Mouse (Mus musculus) embryonic fibroblast, embryonic 13.5 days (primary cell): ENCODE measurements around the gene Samd8.

Experiments
- CTCF ChIP-seq: IDR thresholded peaks from 2 replicates; pipeline ENCODE4 v1.5.1; 2011; ENCODE audit warnings: mild to moderate bottlenecking, control low read depth, low read length, moderate library complexity, borderline replicate concordance; ENCODE audit not compliant: insufficient read depth
- POLR2A ChIP-seq: IDR thresholded peaks from 2 replicates; pipeline ENCODE4 v1.6.1; 2011; ENCODE audit warnings: low read depth, mild to moderate bottlenecking, control low read depth, low read length, moderate library complexity

DNA sequence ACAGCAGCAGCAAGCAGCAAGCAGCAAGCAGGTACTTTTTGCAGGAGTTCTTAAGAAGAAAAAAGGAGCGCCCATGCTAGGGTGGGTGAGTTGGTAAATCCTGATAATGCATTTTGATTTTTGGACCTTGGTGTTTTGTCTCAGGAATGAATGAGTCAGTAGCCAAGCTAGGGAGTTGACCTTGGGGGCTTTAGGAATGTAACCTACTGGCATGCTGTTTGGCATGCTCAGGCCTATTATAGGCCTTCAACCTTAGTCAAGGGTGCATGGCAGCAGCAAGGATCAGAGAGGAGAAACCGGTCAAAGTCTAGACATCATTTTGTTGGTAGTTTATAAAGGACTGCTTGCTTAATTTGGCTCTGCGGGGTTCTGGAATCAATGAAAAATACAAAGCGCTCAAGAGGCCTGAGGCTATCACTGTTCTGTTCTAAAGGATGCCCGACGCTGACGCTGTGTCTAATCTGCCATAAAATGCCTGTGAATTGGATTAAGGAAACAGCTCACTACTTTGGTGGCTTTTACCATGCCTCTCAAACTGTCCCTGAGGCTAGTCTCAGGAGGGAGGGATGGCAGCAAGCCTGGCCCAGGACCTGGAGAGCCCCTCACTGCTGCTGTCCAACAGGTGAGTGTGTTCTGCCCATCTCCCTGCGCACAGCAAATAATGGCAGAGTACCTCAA is 28.2 kb upstream of the Samd8 start:
- TF ChIP-seq POLR2A (no peak), CTCF (no peak)
